Mouse (Mus musculus): ENCODE measurements around the gene Zbtb11.

- TF ChIP-seq GATA2 (IDR thresholded peaks at IDR 0.05; ENCODE audit: borderline replicate concordance, low read depth, low read length) (no peak), CTCF (IDR thresholded peaks at IDR 0.05; ENCODE audit: low read depth, low read length) (no peak), GATA1 (IDR thresholded peaks at IDR 0.05; ENCODE audit: borderline replicate concordance, low read length) (no peak)
Measured at GRCm38 (mm10) chr16:55964126-55964949, 9.3 kb upstream of the Zbtb11 start.

Data from G1E (cell line).